Mouse (Mus musculus): ENCODE results near the gene Sipa1l3.

Gene Sipa1l3

DNA sequence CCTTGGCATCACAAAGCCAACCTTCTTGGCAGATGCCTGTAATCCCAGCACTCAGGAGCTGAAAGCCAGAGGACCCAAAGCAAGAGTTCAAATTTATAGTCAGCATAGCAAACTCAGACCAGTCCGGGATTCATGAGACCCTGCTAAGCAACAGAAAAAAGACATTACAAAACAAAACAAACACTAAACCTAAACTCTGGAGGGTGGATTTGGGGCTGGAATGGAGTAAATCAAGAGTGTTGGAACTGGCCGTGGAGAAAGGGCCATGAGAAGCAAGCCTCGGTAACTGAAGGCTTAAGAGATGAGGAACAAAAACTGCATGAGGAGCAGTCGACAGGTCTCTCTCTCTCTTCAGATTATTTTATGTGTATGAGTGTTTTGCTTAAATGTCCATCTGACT lies 234.6 kb downstream of the Sipa1l3 start:
- DNase-seq (ENCODE audit: low spot score in 2 of 2), result no peak

DNA sequence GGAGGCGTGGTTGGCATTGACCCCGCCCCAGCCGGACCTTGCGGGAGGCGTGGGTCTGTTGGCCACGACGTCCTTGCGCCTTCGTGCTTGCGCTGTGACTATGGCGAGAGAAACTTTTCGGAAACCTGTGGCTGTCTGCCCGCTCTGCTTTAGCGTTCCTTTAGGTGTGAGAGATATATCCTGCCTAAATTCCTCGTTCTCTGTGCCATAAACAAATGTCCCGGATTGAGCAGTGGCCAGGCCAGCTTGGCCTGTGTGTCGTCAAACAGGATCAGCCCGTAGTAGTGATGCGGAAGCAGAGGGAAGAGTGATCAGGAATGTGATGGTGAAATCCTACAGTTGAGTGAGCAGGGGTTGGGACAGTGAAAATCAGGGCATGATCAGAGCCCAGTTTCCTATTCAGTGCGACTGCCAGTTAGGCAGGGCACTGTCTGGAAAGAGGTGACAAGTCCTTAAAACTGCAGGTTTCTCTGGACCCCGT lies 236.3 kb downstream of the Sipa1l3 start:
- no peak for DNase-seq (ENCODE audit: low spot score in 2 of 2)

DNA sequence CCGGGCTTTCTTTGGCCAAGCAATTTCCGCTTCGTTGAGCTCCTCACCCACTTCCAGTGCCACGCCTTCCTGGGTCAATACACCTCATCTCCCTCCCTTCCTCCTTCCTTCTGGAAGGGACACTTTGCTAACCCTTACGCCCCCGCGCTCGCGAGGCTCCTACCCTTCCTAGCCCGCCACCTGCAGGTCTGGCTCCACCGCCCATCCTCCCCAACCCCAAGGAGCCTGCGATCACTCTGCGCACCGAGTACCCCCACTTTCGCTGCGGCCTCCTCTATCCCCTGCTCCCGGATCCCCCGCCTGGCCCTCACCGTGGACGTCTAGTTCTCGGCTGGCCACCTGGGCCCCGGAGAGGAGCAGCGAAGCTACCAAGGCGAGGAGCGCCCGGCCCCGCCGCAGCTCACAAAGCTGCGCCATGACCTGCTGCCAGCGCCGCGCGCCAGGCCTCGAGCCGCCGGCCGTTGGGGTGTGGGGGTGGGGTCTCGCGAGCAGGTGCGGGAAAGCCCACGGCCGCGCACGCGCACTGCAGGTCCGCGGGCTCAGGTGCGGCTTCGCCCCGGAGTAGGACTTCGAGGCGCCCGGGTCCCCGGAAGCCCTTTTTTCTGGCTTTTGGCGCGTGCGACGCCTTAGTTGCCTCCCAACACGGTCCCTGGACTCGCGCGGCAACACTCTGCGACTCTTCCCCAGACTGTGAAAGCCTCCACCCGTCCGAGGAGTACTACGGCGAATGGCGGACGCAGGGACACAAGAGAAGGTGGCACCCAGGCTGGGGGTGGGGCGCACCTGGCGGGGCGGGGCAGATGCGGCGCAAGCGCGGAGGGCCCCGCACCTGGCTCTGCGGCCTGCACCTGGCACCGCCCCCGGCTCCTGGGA lies 237.0 kb downstream of the Sipa1l3 start, which contains the start of gene Spint2:
Gene Spint2 (minus strand): TSS at position 712 of the 873 bp plus-strand sequence.
- DNase-seq (ENCODE audit: low spot score in 2 of 2), result peak; percentile 86 to 88

DNA sequence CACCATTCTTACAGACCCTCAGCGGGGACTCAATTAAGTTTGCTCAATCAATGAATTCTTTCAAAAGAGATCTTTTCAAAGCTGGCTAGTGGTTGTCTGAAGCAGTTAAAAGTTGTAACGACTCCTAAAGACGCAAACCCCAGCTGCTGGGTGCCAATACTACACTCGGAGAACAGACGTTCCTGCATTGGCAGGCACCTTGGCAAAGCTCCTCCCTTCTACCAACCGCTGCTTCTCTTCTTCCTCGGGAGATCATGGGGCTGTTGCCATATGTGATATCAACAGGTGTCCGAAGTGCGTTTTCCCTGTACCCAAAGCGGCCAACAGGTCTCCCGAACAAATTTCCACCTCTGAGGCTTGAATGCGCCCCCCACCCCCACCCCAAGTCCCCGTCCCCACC lies 237.6 kb downstream of the Sipa1l3 start:
- DNase-seq (ENCODE audit: low spot score in 2 of 2), result no peak

DNA sequence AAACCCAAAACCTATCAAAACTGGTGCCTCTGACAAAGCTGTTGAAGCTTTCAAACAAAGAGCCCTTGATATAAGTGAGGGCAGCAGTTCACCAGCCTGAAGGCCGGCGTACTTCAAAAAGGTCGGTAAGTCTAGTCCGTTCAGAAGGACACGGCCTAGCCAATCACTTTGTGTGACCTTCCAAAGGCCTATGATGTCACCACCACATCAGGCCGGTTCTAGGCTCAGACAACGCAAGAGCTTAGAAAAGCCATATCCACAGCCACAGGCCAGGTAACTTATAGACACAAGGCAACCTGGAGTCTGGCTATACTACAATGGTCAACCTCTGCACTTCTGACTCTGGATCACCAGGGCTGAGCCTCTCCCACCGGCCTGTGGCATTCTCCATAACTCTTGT lies 238.5 kb downstream of the Sipa1l3 start:
- DNase-seq (ENCODE audit: low spot score in 2 of 2), result no peak

DNA sequence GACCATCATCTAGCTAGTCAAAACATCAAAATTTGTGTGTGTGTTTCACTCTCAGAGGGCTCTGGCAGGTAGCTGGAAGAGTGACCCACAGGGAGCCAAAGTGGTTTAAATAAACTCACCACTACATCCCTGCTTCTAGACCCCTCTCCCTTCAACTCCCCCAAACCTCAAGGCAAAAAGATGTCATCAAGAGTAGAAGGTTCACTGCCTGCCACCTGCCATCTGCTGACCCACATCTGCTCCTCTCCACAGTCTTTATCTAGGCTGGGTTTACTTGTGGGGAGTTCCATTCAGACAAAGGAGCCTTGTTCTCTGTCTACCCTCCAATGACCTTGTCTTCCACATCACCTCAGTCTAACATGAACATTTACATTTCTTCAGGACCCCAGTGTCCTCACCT lies 239.2 kb downstream of the Sipa1l3 start:
- no peak for DNase-seq (ENCODE audit: low spot score in 2 of 2)

DNA sequence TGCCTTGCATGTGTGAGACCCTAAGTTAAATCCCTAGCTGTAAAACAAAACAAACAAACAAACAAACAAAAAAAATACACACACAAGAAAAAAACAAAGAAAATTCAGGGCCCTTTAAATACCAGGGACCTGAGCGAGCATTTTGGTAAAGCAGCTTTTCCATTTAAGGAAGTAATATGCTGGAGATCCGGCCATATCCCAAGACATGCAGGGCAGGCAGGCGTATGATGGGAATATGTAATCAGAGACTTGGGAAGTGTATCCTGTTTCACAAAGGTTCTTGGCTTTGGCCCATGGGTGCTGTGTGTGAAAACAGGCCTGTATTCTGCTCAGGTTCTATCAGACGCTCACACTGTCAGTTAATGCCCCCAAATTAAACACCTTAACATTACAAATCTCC lies 240.9 kb downstream of the Sipa1l3 start:
- no peak for DNase-seq (ENCODE audit: low spot score in 2 of 2)

DNA sequence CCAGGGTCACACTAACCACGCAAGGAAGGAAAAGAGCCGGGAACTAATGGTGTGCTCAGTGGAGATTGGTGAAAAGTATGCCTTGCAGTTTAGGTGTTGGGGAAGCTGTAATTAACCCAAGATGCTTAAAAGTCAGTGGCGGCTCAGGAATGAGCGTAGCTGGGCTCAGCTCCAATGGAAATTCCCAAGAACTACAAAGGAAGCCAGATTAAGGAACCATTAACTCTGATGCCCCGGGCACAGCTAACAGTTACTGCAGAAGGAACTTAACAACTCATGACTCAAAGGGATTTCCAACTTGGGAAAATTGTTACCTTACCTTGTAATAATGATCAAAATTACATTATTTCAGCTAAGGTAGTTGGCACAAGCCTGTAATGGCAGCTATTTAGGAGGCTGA lies 241.7 kb downstream of the Sipa1l3 start:
- DNase-seq (ENCODE audit: low spot score in 2 of 2), result no peak

DNA sequence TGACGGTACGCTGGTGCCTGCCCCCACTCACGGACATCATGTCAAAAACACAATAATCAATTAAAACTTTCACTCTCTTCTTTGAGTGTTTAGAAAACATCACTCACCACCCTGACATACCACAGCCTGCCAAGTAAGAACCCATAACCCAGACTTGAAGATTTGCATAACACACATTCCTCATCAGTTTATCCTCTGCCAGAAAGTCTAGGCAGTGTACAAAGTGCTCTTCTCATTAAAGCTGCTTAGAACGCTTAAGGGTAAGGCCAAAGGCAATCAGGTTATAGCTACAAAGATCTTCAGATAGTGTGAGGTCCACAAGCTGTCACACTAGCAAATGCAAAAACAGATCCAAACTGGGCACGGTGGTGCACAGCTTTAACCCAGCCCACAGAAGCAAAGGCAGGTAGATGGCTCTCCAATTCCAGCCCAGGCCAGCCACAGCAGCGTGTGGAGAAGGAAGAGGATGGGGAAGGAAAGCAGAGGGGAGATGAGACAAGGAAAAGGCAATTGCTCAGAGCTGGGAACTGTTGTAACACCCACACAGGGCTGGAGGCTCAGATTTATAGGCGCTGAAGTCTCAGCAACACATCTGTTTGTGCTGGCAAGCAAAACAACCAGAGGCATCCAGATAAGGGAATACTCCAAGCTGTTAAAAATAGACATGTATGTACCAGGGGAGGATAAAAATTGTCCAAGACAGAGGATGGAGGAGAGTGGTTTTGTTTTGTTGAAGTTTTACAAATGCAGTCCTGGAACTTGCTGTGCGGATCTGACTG lies 246.6 kb downstream of the Sipa1l3 start:
- no peak for DNase-seq (ENCODE audit: low spot score in 2 of 2)

DNA sequence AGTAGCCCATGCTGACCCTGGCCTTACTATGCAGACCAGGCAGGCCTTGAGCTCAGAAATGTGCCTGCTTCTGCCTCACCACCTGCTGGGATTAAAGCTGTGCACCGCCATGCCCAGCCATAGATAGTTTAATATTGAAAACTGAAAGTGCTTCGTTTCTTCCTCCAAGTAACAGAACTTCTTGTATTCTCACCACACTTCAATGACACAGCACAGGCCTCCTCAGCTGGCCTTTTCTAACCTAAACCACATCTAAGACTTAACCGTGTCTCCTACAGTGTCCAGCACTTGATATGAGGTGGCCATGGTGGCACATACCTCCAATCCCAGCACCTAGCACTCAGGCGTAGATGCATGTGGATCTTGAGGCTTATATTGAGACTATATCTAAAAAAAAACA lies 248.0 kb downstream of the Sipa1l3 start:
- no peak for DNase-seq (ENCODE audit: low spot score in 2 of 2)

All from urinary bladder, postnatal 36 days (tissue).